Mouse (Mus musculus) granulocyte monocyte progenitor cell, adult 5-6 weeks (primary cell): ENCODE results near the gene Ptprj. TPM values are rescaled to one million over a fixed set of nuclear protein-coding genes. Genes with fewer than 3 reads are reported as not detected.
A peak's percentile ranks its signal among the peaks of the same experiment; 100 is the strongest.

Source experiments
- ATAC-seq: replicated peaks from 2 replicates; pipeline ENCODE4 v1.8.0; 2016; ENCODE audit warnings: mild to moderate bottlenecking, moderate TSS enrichment, inconsistent platforms; ENCODE audit not compliant: poor library complexity, severe bottlenecking
- total RNA-seq, 2 experiments: library from RNA; stranded (forward) in 1 of 2; stranded (reverse) in 1 of 2; fragments of 200-712, 200-1000 nt in 1 of 2; fragments of >200 nt in 1 of 2; fragmentation: Nextera tagmentation in 1 of 2; gene quantifications; 2 replicates each; pipeline ENCODE4 v1.2.3; 2014 to 2017

The Ptprj gene
- total RNA-seq (2014; fragmentation: Nextera tagmentation) (14.5 and 15.0 TPM in 2 replicates), total RNA-seq (2017) (13.3 and 15.9 TPM in 2 replicates)

- peak; percentile 18 for ATAC-seq
Observed at GRCm38 (mm10) chr2:90580236-90581005, at the start of gene Ptprj. Gene Ptprj, minus strand, starts transcription at chr2:90580647.

GRCm38 (mm10) chr2:90629552-90629951 is 49.1 kb upstream of the Ptprj start:
- no peak for ATAC-seq

GRCm38 (mm10) chr2:90628261-90628660 is 47.8 kb upstream of the Ptprj start:
- no peak for ATAC-seq

GRCm38 (mm10) chr2:90624920-90625319 is 44.5 kb upstream of the Ptprj start:
- ATAC-seq, result peak; percentile 90

GRCm38 (mm10) chr2:90624339-90624738 is 43.9 kb upstream of the Ptprj start:
- peak; percentile 62; the same call in 1 of the 2 replicates for ATAC-seq

- ATAC-seq, result no peak
Observed at GRCm38 (mm10) chr2:90620815-90621214, 40.4 kb upstream of the Ptprj start.

GRCm38 (mm10) chr2:90619648-90620047 is 39.2 kb upstream of the Ptprj start:
- ATAC-seq, result no peak

GRCm38 (mm10) chr2:90614651-90615171 is 34.3 kb upstream of the Ptprj start:
- no peak for ATAC-seq

- no peak for ATAC-seq
Observed at GRCm38 (mm10) chr2:90613591-90613990, 33.1 kb upstream of the Ptprj start.

GRCm38 (mm10) chr2:90613006-90613405 is 32.6 kb upstream of the Ptprj start:
- ATAC-seq, result peak; percentile 68

- ATAC-seq, result peak; percentile 97
Observed at GRCm38 (mm10) chr2:90611959-90612571, 31.6 kb upstream of the Ptprj start.

GRCm38 (mm10) chr2:90601056-90601455 is 20.6 kb upstream of the Ptprj start:
- no peak for ATAC-seq

- ATAC-seq, result no peak
Observed at GRCm38 (mm10) chr2:90588141-90588540, 7.7 kb upstream of the Ptprj start.

GRCm38 (mm10) chr2:90584506-90584905 is 4.1 kb upstream of the Ptprj start:
- ATAC-seq, result 0 out of 2 replicates have a peak, but pooled peaks have one; percentile 3

GRCm38 (mm10) chr2:90583628-90584131 is 3.2 kb upstream of the Ptprj start:
- peak; percentile 39 for ATAC-seq

GRCm38 (mm10) chr2:90582814-90583213 is 2.4 kb upstream of the Ptprj start:
- no peak for ATAC-seq

GRCm38 (mm10) chr2:90582311-90582710 is 1.9 kb upstream of the Ptprj start:
- no peak for ATAC-seq

- ATAC-seq, result no peak
Observed at GRCm38 (mm10) chr2:90581796-90582125, 1.3 kb upstream of the Ptprj start.

- no peak for ATAC-seq
Observed at GRCm38 (mm10) chr2:90581006-90581795, 754 bp upstream of the Ptprj start.

GRCm38 (mm10) chr2:90579728-90580235 is 665 bp downstream of the Ptprj start:
- ATAC-seq, result 0 out of 2 replicates have a peak, but pooled peaks have one; percentile 7
